Mouse (Mus musculus) MEL (cell line): ENCODE data around the gene Vps33a.

Source experiments
- BHLHE40 ChIP-seq: IDR thresholded peaks from 2 replicates; pipeline ENCODE4 v1.6.1; 2012; ENCODE audit warnings: low read depth, mild to moderate bottlenecking, inconsistent platforms, low read length, improper control_type of control experiment, borderline replicate concordance
- CHD1 ChIP-seq: IDR thresholded peaks from 2 replicates; pipeline ENCODE4 v1.6.1; 2012; ENCODE audit warnings: low read depth, mild to moderate bottlenecking, inconsistent platforms, low read length, improper control_type of control experiment
- CHD2 ChIP-seq: IDR thresholded peaks from 2 replicates; pipeline ENCODE4 v1.6.1; 2011; ENCODE audit warnings: low read length, improper control_type of control experiment
- GABPA ChIP-seq: IDR thresholded peaks from 2 replicates; pipeline ENCODE4 v1.6.1; 2012; ENCODE audit warnings: low read depth, mild to moderate bottlenecking, inconsistent platforms, low read length, improper control_type of control experiment, moderate library complexity
- HCFC1 ChIP-seq: IDR thresholded peaks from 2 replicates; pipeline ENCODE4 v1.6.1; 2012; ENCODE audit warnings: low read depth, mild to moderate bottlenecking, inconsistent platforms, low read length, improper control_type of control experiment, moderate library complexity
- MEF2A ChIP-seq: IDR thresholded peaks from 2 replicates; pipeline ENCODE4 v1.6.1; 2014; ENCODE audit warnings: low read depth, mild to moderate bottlenecking, inconsistent platforms, low read length, improper control_type of control experiment; ENCODE audit not compliant: poor library complexity, insufficient replicate concordance, severe bottlenecking; ENCODE audit errors: extremely low read depth
- MYC ChIP-seq: IDR thresholded peaks from 2 replicates; pipeline ENCODE4 v1.6.1; 2011; ENCODE audit warnings: low read depth, mild to moderate bottlenecking, low read length, improper control_type of control experiment, moderate library complexity
- POLR2A ChIP-seq, 2 experiments: IDR thresholded peaks; 2 replicates each; pipeline ENCODE4 v1.6.1; 2011 to 2012; ENCODE audit warnings: low read length in 2 of 2, mild to moderate bottlenecking in 2 of 2, control low read depth in 1 of 2, improper control_type of control experiment in 1 of 2, low read depth in 1 of 2, moderate library complexity in 1 of 2; ENCODE audit not compliant: control insufficient read depth in 1 of 2, insufficient read depth in 1 of 2, poor library complexity in 1 of 2
- RAD21 ChIP-seq: IDR thresholded peaks from 2 replicates; pipeline ENCODE4 v1.6.1; 2011; ENCODE audit warnings: mild to moderate bottlenecking, low read depth, low read length, improper control_type of control experiment
- ZNF384 ChIP-seq: IDR thresholded peaks from 2 replicates; pipeline ENCODE4 v1.6.1; 2012; ENCODE audit warnings: low read depth, mild to moderate bottlenecking, inconsistent platforms, low read length, improper control_type of control experiment

- TF ChIP-seq RAD21, result no peak
- TF ChIP-seq MYC, result no peak
- no peak for TF ChIP-seq ZNF384
- no peak for TF ChIP-seq CHD2
- TF ChIP-seq CHD1, result no peak
- no peak for TF ChIP-seq MEF2A
- no peak for TF ChIP-seq POLR2A (IDR thresholded peaks at IDR 0.05; ENCODE audit: control insufficient read depth in 1 of 2, insufficient read depth in 1 of 2, low read depth in 1 of 2, low read length in 2 of 2, poor library complexity in 1 of 2)
- TF ChIP-seq HCFC1, result no peak
- no peak for TF ChIP-seq GABPA
- TF ChIP-seq BHLHE40, result no peak
Measured at GRCm38 (mm10) chr5:123561128-123561527, 11.7 kb downstream of the Vps33a start.
